Mouse (Mus musculus): ENCODE measurements at regions not wholly inside any gene's neighbourhood (a gene's known extent, or its start where the extent isn't known, plus 50 kb on each side); places are given as distances from the start of the nearest gene placed in this dataset.
"Not testable (repeated sequence)": the region's sequence is repeated elsewhere in the genome, so short reads cannot be mapped to it uniquely, and the experiment has no call there.

GRCm38 (mm10) chr17:13432256-13432655 lies 77.9 kb downstream of the Tcp10c start:
- not testable (repeated sequence) for ATAC-seq (replicated peaks; ENCODE audit: poor library complexity, severe bottlenecking)

DNA sequence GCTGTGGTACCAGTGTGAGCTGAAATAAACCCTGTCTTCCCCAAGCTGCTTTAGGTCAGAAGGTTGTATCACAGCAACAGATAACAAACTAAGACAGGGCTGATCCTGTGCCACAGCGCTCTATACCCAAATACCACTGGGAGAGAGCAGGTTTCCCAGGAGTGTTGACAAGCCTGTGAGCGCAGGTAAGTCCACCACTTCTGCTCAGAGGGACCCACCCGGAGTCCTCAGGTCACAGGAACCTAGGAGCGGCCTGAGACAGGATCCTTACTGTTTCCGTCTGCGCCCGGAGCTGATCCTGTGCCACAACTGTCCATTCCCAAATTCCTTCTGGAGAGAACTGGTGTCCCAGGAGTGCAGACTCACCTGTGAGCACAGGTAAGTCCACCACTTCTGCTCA lies 79.8 kb downstream of the Tcp10c start:
- not testable (repeated sequence) for ATAC-seq (replicated peaks; ENCODE audit: poor library complexity, severe bottlenecking)

DNA sequence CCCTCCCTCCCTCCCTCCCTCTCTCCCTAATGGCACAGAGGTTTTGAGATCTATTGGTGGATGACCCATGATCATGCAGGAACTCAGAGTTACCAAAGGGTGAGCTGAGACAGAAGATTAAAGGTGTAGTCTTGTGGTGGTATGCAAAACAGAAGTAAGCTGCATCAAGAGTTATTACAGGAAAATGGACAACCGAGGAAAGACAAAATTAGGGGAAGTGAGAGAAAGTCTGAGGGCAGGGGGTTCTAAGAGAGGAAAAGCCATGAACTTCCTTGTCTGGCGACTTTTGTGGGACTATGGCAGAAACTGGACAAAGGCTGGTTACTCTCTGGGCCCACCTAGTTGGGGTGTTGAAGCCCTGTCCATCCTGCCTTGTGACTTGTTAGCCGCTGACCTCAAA lies 84.4 kb downstream of the Tcp10c start:
- ATAC-seq (replicated peaks; ENCODE audit: poor library complexity, severe bottlenecking), result peak; percentile 65

- peak; percentile 70 for ATAC-seq (replicated peaks; ENCODE audit: poor library complexity, severe bottlenecking)
These were observed 86.5 kb downstream of the Tcp10c start for GRCm38 (mm10) chr17:13440708-13441530.

GRCm38 (mm10) chr17:13442229-13442628 lies 87.9 kb downstream of the Tcp10c start:
- not testable (repeated sequence) for ATAC-seq (replicated peaks; ENCODE audit: poor library complexity, severe bottlenecking)

- ATAC-seq (replicated peaks; ENCODE audit: poor library complexity, severe bottlenecking), result peak; percentile 72
These were observed 102.7 kb downstream of the Tcp10c start for GRCm38 (mm10) chr17:13456869-13457600.

DNA sequence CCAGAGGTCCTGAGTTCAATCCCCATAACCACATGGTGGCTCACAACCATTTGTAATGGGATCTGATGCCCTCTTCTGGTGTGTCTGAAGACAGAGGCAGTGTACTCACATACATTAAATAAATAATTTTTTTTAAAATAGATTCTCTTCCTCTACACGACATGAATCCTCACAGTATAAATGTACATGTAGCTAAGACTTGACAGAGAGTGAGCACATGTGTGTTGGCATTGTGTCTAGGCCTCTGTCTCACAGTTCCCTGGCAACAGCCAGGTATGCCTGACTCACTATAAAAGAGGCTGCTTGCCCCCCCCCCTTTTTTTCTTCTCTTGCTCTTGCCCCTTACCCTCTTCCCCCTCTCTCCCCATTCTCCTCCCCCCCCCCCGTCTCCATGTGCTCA lies 103.6 kb downstream of the Tcp10c start:
- ATAC-seq (replicated peaks; ENCODE audit: poor library complexity, severe bottlenecking), result not testable (repeated sequence)

- peak; percentile 74 for ATAC-seq (replicated peaks; ENCODE audit: poor library complexity, severe bottlenecking)
These were observed 104.4 kb downstream of the Tcp10c start for GRCm38 (mm10) chr17:13458814-13459213.

DNA sequence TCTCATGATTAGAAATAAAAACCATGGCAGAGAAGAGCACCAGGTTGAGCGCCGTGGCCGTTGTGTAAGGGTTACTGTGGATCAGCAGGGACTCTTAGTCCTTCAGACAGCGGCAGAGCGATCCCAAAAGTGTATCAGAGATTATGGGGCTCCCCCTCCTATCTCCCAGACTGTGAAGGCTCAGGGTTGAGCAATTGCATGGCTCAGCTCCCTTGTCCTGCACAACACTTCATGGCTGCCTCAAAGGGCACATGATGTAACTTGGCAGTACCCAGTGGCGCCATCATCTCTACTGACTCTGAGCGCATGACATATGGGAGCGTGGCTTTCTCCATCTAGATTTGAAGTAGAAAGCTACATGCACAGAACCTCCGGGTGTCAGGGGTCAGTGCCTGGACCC lies 108.3 kb downstream of the Tcp10c start:
- peak; percentile 26; the same call in 1 of the 2 replicates for ATAC-seq (replicated peaks; ENCODE audit: poor library complexity, severe bottlenecking)

- not testable (repeated sequence) for ATAC-seq (replicated peaks; ENCODE audit: poor library complexity, severe bottlenecking)
These were observed 111.5 kb downstream of the Tcp10c start for GRCm38 (mm10) chr17:13465822-13466221.

- ATAC-seq (replicated peaks; ENCODE audit: poor library complexity, severe bottlenecking), result not testable (repeated sequence)
These were observed 115.6 kb downstream of the Tcp10c start for GRCm38 (mm10) chr17:13469867-13470380.

GRCm38 (mm10) chr17:13472460-13473062 lies 118.2 kb downstream of the Tcp10c start:
- peak; percentile 77 for ATAC-seq (replicated peaks; ENCODE audit: poor library complexity, severe bottlenecking)

DNA sequence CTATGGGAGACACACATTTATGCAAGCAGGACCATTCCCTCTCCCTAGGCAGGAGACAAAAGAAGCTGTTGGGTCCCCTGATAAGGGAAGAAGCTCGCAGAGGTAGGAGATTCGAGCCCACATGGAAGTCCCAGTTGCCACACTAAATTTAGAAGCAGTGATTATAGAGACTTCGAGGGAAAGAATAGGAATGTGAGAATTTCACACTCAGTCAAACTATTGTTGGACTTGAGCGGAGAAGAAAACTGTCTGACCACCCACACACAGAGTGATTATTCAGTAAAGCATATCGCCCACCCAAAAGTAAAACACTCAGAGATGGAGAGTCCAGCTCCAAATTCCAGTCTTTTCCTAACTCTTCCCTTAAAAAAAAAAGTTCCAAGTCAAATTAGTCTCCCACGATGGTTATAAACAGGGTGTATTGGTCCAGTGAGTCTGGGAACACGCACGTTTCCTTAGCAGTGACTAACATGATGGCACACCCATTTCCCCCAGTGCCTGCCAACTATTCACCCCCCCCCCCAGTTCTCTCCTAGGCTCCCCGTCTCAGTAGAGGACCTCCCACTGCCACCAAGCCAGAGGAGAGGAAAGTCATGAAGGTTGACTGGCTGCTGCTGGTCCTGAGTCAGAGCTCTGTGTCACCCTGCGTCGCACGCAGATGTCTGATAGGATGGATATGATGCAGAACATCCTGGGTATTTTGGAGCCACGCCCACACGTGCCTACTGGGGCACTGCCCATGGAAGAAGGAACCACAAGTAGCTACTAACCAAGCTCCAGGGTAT lies 120.1 kb downstream of the Tcp10c start:
- ATAC-seq (replicated peaks; ENCODE audit: poor library complexity, severe bottlenecking), result no peak

GRCm38 (mm10) chr17:13478866-13479571 lies 124.6 kb downstream of the Tcp10c start:
- ATAC-seq (replicated peaks; ENCODE audit: poor library complexity, severe bottlenecking), result no peak; the same call in 1 of the 2 replicates

GRCm38 (mm10) chr17:13479572-13480063 lies 125.2 kb downstream of the Tcp10c start:
- ATAC-seq (replicated peaks; ENCODE audit: poor library complexity, severe bottlenecking), result peak; percentile 98

- no peak for ATAC-seq (replicated peaks; ENCODE audit: poor library complexity, severe bottlenecking)
These were observed 127.2 kb downstream of the Tcp10c start for GRCm38 (mm10) chr17:13481445-13482085.

DNA sequence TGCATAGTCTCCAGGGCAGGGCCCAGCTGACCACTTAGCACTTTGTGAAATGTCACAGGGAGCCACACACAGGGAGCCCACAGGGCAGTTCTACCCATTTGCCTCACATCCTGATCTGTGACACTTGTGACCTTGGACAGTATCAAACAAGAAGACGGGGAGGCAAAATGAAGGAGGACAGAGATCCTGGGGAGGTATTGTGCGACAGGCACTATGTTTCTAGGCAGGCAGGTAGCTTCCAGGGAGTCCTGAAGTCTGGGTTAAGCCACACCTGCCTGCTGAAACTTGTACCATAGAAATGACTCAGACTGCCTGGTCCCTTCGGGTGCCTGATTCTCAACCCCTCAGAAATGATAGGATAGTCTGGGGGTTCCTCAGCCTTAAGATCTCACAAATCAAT lies 127.8 kb downstream of the Tcp10c start:
- no peak for ATAC-seq (replicated peaks; ENCODE audit: poor library complexity, severe bottlenecking)

DNA sequence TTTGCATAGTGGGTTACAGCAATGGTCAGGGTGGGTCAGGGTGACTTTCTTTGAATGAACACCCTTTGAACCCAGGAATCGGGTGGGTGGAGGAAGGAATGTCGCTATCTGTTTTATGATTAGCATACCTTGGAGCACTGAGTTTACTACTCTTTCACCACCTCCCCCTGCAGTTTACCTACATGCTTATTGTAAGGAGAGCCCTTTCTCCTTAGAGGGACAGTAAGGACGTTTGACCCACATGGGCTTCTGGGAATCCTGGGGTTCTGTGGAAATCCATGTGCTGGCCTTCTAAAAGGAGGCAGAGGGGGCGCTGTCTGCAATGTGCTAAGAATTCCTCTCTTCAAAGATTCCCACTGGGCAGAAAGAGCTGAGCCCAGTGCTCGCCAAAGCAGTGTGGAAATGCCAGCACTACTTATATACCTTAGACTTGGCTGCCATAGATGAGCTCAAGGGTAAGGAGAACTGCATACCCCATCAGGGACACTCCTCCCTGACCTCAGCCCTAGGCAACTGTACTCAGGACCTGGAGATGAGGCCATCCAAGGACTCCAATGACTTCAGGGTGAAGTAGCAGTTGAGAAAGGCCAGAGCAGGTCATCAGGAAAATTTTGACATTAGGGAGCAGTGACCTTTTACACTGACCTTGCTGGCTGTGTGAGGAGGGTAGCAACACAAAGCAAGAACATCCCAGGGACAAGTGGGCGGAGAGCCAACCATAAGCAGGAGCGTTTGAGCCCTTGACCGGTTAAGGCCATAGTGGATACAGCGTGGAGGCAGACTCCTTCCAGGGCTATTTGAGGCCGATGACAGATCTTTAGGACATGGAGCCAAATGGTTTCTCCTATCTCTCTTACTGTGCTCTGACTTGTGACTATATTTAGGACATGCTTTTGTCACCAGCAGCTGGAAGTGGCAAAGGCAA lies 133.2 kb downstream of the Tcp10c start:
- no peak for ATAC-seq (replicated peaks; ENCODE audit: poor library complexity, severe bottlenecking)
